Mouse (Mus musculus): ENCODE results near the gene Ap3d1. TPM values are rescaled to one million over a fixed set of nuclear protein-coding genes. Genes with fewer than 3 reads are reported as not detected.

Gene Ap3d1
- polyA plus RNA-seq, 1 experiment from 2014 or later = 126 TPM

DNA sequence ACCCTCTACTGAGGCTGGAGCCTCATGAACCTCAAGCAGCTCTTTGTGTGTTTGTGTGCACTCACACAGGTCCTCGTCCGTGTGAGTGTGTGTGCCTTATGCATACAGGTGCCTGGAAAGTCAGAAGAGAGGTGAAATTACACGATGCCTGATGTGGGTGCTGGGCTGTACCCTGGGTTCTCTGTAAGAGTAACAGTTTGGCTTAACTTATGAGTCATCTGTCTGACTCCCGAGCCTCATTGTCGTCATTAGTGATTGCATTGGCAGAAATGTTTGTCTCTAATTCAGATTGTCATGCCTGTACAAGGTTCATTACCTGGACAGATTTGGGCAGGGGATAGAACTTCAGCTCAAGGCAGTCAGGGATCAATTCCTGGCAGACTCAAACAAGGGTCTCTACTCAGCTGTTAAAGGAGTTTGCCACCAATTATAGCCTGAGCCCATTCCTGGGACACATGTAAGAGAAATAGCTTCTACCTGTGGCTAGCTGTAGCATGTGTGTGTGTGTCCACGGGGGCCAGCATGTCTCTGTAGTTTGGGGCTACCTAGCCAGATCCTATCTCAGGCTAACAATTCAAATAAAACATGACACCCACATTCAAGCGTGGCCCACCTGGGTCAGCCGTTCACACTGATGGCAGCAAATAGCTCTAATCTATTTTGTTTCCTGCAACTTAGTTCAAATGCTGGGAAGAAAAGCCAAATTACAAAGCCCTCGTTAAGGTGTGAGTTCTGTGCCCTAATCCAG, 64.8 kb downstream of the Ap3d1 start:
- H3K4me3 ChIP-seq (ENCODE audit: inconsistent target) = peak overlapping the region; percentile 74

DNA sequence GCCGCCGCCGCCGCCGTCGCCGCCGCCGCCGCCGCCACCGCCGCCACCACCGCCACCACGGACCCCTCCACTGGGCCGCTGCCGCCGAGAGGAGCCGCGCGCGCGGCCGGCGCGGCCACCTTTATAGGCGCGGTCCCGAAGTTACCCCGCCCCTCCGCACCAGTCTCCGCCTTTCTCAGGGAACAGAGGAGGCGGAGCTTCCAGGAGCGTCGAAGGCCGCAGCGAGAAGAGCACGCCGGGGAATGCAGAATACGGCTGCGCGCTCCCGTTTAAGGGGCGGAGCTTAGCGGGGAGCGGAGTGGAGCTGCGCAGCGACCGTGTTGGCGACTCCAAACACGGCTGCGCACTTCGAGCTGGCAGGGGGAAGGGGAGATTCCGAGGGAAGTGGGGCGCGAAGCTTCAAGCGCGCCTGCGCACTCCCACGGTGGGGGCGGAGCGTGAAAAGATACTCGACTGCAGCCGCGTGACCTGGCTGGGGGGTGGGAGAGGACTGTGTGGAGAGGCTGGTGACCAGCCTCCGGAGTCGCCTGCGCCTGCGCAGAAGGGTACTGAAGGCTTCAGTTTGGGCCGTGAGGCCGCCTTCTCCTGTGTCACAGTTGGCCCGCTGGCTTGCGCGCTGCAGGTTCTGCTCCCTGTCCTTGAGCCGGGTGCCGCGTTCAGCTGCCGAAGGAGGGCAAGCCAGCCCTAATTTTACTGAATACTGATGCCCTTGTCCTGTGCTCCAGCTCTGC, 65.7 kb downstream of the Ap3d1 start:
- H3K4me3 ChIP-seq (ENCODE audit: inconsistent target) = peak overlapping the region; percentile 74
- H3K79me2 ChIP-seq (ENCODE audit: inconsistent target) = peaks cover 44% of the 10 kb centered on the region
- H3K27ac ChIP-seq = peak overlapping the region; percentile 100
- WGBS (ENCODE audit: missing documents) = 1% methylated on average over 75 of the region's 78 CpGs
- H3K36me3 ChIP-seq (ENCODE audit: inconsistent target) = peaks cover 14% of the 10 kb centered on the region

More for the DNA sequence above, 64.8 kb downstream of the Ap3d1 start:
- H3K36me3 ChIP-seq (ENCODE audit: inconsistent target) = 0 out of 2 replicates have a peak, but pooled peaks cover 5% of the 10 kb centered on the region
- WGBS (ENCODE audit: missing documents) = under 1% methylated on average over 9 of the region's 9 CpGs
- peaks cover 35% of the 10 kb centered on the region for H3K79me2 ChIP-seq (ENCODE audit: inconsistent target)
- peak overlapping the region; percentile 100 for H3K27ac ChIP-seq

DNA sequence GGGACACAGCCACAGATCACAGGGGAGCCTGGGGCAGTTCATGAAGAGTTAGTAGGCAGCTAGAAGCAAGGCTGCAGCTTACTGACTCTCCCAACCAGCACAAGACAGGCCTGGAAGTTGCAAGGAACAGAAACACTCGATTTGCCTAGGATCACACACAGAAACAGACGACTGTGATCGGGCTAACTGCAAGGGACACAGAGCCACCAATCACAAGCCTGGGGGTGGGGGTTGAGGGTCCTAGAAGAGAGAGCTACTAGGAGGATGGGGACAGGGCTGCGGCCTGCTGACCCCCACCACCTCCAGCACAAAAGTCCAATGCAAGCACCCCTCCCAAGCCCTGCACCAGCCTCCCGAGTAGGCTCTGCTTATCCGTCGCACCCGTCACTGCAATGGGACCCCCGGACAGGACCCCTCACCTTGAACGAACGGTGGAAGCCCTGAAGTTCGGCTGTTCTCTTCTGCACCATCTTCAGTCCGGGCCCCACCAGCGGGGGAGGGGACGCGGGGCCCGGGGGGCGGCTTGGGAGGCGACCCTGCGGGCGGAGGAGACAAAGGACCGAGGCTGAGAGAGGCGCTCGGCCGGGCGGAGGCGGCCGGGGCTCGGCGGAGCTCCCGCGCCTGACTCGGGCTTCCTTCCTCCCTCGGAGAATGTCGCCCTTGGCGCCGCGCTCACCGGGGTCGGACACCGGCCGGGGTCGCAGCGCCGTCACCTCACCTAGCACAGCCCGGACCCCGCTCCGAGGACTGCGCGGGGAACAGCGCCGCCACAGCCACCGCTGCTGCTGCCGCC, 66.5 kb downstream of the Ap3d1 start:
- peaks cover 52% of the 10 kb centered on the region for H3K79me2 ChIP-seq (ENCODE audit: inconsistent target)
- peak overlapping the region; percentile 93 for H3K4me3 ChIP-seq (ENCODE audit: inconsistent target)
- peak overlapping the region; percentile 73 for H3K27ac ChIP-seq
- WGBS (ENCODE audit: missing documents) = 2% methylated on average over 30 of the region's 54 CpGs
- H3K36me3 ChIP-seq (ENCODE audit: inconsistent target) = peaks cover 21% of the 10 kb centered on the region

DNA sequence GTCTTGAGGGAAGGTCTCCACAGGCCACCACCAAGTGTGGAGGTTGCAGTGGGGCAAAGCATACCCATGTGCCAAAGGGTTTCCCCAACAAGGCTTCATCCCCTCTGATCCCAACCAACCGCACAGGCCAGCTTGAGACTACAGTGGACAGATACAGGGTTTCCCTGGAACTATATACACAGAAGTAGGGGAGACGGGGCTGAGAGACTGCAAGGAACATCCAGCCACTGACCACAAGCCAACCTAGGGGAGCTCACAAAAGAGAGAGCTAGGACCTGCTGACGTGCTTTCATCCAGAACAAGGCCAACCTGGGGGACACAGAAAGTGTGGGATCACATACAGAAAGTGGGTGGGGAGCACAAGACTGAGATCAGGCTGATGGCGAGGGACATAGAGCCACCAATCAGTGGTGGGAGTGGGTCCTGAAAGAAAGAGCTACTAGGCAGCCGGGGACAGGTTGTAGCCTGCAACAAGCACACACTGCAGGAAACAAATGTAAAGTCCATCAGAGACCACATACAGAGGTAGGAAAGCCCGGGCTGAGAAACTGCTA, 67.1 kb downstream of the Ap3d1 start:
- Histone ChIP-seq H3K79me2 (ENCODE audit: inconsistent target) (peaks cover 59% of the 10 kb centered on the region), H3K36me3 (ENCODE audit: inconsistent target) (peaks cover 28% of the 10 kb centered on the region), H3K27ac (peak overlapping the region; percentile 73), H3K4me3 (ENCODE audit: inconsistent target) (peak overlapping the region; percentile 93)
- WGBS (ENCODE audit: missing documents) = 4% methylated on average over 6 of the region's 6 CpGs

DNA sequence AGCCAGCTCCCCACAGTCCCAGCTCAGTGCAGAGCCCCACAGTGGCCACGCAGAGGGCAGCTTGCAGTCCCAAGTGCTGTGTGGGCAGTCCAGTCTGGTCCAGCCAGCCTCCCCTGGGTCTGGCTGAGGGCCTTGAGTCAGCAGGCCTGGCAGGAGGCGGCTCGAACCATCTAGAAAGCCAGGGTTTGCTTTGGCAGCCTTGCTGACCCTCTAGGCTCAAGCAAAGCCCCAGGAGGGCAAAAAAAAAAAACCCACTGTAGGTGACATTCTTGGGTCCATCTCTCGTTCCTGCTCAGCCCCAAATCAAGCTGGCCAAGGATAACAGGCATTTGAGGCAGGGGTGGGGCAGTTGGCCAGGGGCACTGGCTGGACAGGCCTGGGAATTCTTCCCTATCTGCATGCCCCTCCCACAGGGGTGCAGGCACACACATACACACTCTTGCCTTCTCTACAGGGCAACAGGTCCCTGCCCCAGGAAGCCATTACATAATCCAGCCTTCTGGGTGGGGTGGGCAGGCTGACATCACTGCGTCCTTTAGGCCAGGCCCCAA, 67.8 kb downstream of the Ap3d1 start:
- Histone ChIP-seq H3K4me3 (ENCODE audit: inconsistent target) (peak overlapping the region; percentile 93), H3K27ac (peak overlapping the region; percentile 73), H3K36me3 (ENCODE audit: inconsistent target) (peaks cover 35% of the 10 kb centered on the region), H3K79me2 (ENCODE audit: inconsistent target) (peaks cover 66% of the 10 kb centered on the region)
- WGBS (ENCODE audit: missing documents) = 35% methylated on average over 5 of the region's 5 CpGs

- H3K36me3 ChIP-seq (ENCODE audit: inconsistent target) = peaks cover 40% of the 10 kb centered on the region
- H3K79me2 ChIP-seq (ENCODE audit: inconsistent target) = peaks cover 71% of the 10 kb centered on the region
- peak overlapping the region; percentile 93; the same call in 1 of the 2 replicates for H3K4me3 ChIP-seq (ENCODE audit: inconsistent target)
- peak overlapping the region; percentile 73; the same call in 1 of the 2 replicates for H3K27ac ChIP-seq
- 84% methylated on average over 3 of the region's 3 CpGs for whole genome bisulfite sequencing (ENCODE audit: missing documents)
Measured at GRCm38 (mm10) chr10:80673690-80674089, 68.4 kb downstream of the Ap3d1 start.

- WGBS (ENCODE audit: missing documents) = 77% methylated on average over 11 of the region's 11 CpGs
- Histone ChIP-seq H3K36me3 (ENCODE audit: inconsistent target) (peaks cover 56% of the 10 kb centered on the region), H3K79me2 (ENCODE audit: inconsistent target) (peaks cover 77% of the 10 kb centered on the region), H3K4me3 (ENCODE audit: inconsistent target) (no peak overlapping the region), H3K27ac (0 out of 2 replicates have a peak overlapping the region, but pooled peaks have one; percentile 5)
Measured at GRCm38 (mm10) chr10:80671936-80672690, 70.0 kb downstream of the Ap3d1 start.

- H3K36me3 ChIP-seq (ENCODE audit: inconsistent target) = peaks cover 56% of the 10 kb centered on the region
- no peak overlapping the region for H3K27ac ChIP-seq
- H3K79me2 ChIP-seq (ENCODE audit: inconsistent target) = peaks cover 77% of the 10 kb centered on the region
- no peak overlapping the region for H3K4me3 ChIP-seq (ENCODE audit: inconsistent target)
- WGBS (ENCODE audit: missing documents) = 92% methylated on average over 4 of the region's 4 CpGs
Measured at GRCm38 (mm10) chr10:80671251-80671650, 70.8 kb downstream of the Ap3d1 start.

DNA sequence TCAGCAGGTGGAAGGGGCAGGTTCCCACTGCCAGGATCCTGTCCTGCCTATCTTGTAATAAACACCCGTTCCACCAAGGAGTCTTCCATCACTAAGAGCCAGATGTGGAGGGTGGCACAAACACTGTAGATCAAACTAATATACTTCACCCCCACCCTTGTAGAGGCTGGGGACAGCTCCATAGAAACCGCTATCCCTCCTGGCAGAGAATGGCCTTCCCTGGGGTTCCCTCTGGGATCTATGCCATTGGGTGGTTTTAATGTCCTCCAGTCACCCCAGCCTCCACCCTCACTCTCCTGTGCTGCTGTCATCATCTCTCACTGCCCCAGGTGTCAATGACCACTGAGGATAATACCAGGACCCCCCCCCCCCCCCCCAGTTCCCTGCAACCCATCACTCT, 71.5 kb downstream of the Ap3d1 start:
- Histone ChIP-seq H3K36me3 (ENCODE audit: inconsistent target) (peaks cover 56% of the 10 kb centered on the region), H3K79me2 (ENCODE audit: inconsistent target) (peaks cover 75% of the 10 kb centered on the region), H3K4me3 (ENCODE audit: inconsistent target) (no peak overlapping the region), H3K27ac (no peak overlapping the region)
- 94% methylated on average over 2 of the region's 2 CpGs for WGBS (ENCODE audit: missing documents)

DNA sequence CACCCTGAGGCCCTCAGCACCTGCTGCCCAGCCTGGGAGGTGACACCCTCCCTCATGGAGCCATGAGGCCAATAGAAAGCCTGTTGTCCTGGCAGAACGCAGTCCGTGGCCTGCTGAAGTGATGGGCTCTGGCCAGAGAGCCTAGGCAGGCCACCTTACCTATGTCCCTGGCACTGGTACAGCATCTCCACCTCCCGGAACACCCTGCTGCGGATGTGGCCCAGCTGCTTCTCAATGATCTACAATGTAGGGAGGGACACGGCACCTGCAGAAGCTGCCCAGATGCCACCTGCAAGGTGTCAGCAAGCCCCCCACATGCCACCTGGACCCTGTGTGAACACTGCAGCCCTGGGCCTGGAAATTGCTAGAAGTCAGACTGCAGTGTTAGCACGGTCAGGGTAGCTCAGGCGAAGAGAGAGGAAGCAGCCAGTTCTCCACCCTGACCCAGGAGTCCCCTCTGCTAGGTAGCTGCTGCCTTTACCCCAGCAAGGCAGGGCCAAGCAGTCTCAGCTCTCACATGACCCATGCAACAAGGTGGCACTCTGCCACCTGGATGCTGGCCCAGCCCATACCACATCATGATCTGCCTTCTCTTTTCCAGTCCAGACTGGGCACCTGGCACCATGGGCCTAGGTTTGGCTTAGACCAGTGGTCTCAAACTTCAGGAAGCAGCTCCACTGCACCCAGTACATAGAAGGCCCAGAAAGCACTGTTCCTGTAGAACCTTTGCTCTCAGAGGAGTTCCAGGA, 72.2 kb downstream of the Ap3d1 start:
- no peak overlapping the region for H3K27ac ChIP-seq
- H3K4me3 ChIP-seq (ENCODE audit: inconsistent target) = no peak overlapping the region
- H3K36me3 ChIP-seq (ENCODE audit: inconsistent target) = peaks cover 56% of the 10 kb centered on the region
- H3K79me2 ChIP-seq (ENCODE audit: inconsistent target) = peaks cover 68% of the 10 kb centered on the region
- 89% methylated on average over 7 of the region's 7 CpGs for WGBS (ENCODE audit: missing documents)

DNA sequence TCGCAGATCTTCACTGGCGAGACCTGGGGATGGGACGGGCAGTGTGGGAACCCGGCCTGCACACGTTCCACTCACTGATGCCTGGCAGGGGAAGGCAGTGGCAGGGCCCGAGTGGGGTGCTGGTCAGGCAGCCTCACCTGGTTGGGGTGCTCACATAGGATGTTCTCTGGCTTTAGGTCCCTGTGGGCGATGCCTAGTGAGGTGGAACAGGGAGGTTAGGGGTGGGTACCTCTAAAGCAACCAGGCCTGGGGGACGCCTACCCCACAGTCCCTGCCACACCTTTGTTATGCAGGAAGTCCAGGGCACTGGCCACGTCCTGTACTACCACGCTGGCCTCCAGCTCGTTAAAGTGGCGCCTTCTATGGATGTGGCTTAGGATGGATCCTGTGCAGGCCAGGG, 73.0 kb downstream of the Ap3d1 start:
- Histone ChIP-seq H3K4me3 (ENCODE audit: inconsistent target) (no peak overlapping the region), H3K36me3 (ENCODE audit: inconsistent target) (peaks cover 56% of the 10 kb centered on the region), H3K27ac (no peak overlapping the region), H3K79me2 (ENCODE audit: inconsistent target) (peaks cover 60% of the 10 kb centered on the region)
- WGBS (ENCODE audit: missing documents) = 89% methylated on average over 10 of the region's 12 CpGs

- H3K36me3 ChIP-seq (ENCODE audit: inconsistent target) = peaks cover 56% of the 10 kb centered on the region
- H3K4me3 ChIP-seq (ENCODE audit: inconsistent target) = no peak overlapping the region
- WGBS (ENCODE audit: missing documents) = 82% methylated on average over 11 of the region's 11 CpGs
- H3K79me2 ChIP-seq (ENCODE audit: inconsistent target) = peaks cover 55% of the 10 kb centered on the region
- no peak overlapping the region for H3K27ac ChIP-seq
Measured at GRCm38 (mm10) chr10:80668614-80669013, 73.5 kb downstream of the Ap3d1 start.

GRCm38 (mm10) chr10:80666837-80667412, 75.1 kb downstream of the Ap3d1 start:
- H3K36me3 ChIP-seq (ENCODE audit: inconsistent target) = peaks cover 48% of the 10 kb centered on the region
- 90% methylated on average over 19 of the region's 19 CpGs for WGBS (ENCODE audit: missing documents)
- no peak overlapping the region for H3K27ac ChIP-seq
- no peak overlapping the region for H3K4me3 ChIP-seq (ENCODE audit: inconsistent target)
- H3K79me2 ChIP-seq (ENCODE audit: inconsistent target) = peaks cover 39% of the 10 kb centered on the region
